ENCODE assay signal across 10 mouse cellular contexts in the genomic region with DNA sequence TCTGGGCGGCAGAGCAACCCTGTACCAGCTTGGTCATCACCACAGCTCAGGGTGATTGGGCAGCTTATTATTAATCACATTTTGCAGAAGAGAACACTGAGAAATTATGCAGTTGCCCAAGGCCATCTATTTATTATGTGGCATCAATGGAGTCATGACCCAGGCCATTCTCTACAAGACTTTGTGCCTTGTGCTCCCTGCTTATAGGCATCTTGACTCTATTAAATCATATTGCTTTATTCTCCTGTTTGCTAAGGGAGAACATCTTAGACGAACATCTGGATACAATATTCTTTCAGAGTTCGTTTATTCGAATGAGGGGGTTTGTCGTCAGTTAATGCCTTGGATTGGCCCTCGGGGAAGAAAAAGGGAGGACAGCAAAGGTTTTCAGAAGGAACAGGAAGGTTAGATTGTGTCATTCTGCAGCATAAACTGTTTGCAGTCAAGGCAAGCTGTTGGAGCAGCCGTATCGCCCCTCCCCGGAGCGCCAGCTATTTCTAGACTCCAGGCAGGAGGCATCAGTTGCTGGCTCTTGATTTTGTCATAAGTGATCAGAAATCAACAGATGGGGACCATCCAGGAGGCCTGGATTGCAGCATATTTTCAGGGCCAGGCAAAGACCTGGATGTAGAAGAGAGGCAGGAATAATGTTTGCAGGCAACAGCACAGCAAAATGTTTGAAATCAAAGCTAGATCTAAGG.
DNase-seq lines count a peak whose midpoint lies in the region; ATAC-seq and TF ChIP-seq lines count a peak whose summit lies in the region.
"Had no signal": no experiment of that assay in that cellular context is flagged by ENCODE, and none has a peak within 500 bp of the region (broad histone marks: within the 10 kb centered on the region; RNA-seq: fewer than 3 reads in every experiment).

No protein-coding gene starts in this region.

- H3K9ac ChIP-seq in forebrain, postnatal 0 days = no peak overlapping the region
- H3K9ac ChIP-seq in forebrain, embryonic 13.5 days = no peak overlapping the region
- H3K9ac ChIP-seq in embryonic facial prominence, embryonic 15.5 days = no peak overlapping the region
- no peak overlapping the region for H3K9ac ChIP-seq in midbrain, embryonic 14.5 days (replicated peaks; ENCODE audit: low read length)
- no peak overlapping the region for H3K9ac ChIP-seq in midbrain, embryonic 15.5 days

- H3K4me1 ChIP-seq in forebrain, postnatal 0 days (ENCODE audit: insufficient read depth) = no peaks in the 10 kb centered on the region
- no peaks in the 10 kb centered on the region for H3K4me1 ChIP-seq in forebrain, embryonic 13.5 days
- peaks cover 40% of the 10 kb centered on the region for H3K4me1 ChIP-seq in embryonic facial prominence, embryonic 15.5 days
- no peaks in the 10 kb centered on the region for H3K4me1 ChIP-seq in midbrain, embryonic 14.5 days (ENCODE audit: control insufficient read depth, insufficient read depth, low read length)
- peaks cover 11% of the 10 kb centered on the region for H3K4me1 ChIP-seq in midbrain, embryonic 15.5 days

- no peaks in the 10 kb centered on the region for H3K9me3 ChIP-seq in forebrain, postnatal 0 days (ENCODE audit: low read length)
- H3K9me3 ChIP-seq in forebrain, embryonic 13.5 days (replicated peaks) = no peaks in the 10 kb centered on the region
- no peaks in the 10 kb centered on the region for H3K9me3 ChIP-seq in embryonic facial prominence, embryonic 15.5 days (replicated peaks)
- H3K9me3 ChIP-seq in midbrain, embryonic 14.5 days (ENCODE audit: control insufficient read depth, low read length) = no peaks in the 10 kb centered on the region
- no peaks in the 10 kb centered on the region for H3K9me3 ChIP-seq in midbrain, embryonic 15.5 days

- no peak for TF ChIP-seq CTCF in forebrain, postnatal 0 days (IDR thresholded peaks at IDR 0.05; ENCODE audit: low read depth)

- ATAC-seq in forebrain, postnatal 0 days = peak; percentile 86
- no peak for ATAC-seq in forebrain, embryonic 13.5 days
- no peak for ATAC-seq in embryonic facial prominence, embryonic 15.5 days (ENCODE audit: insufficient number of reproducible peaks, low FRiP score, low TSS enrichment, low read depth)
- no peak for ATAC-seq in midbrain, embryonic 14.5 days (ENCODE audit: low FRiP score, low TSS enrichment)
- no peak for ATAC-seq in midbrain, embryonic 15.5 days (replicated peaks)

- H3K4me2 ChIP-seq in forebrain, postnatal 0 days (ENCODE audit: low read depth) = no peak overlapping the region
- H3K4me2 ChIP-seq in forebrain, embryonic 13.5 days = no peak overlapping the region
- no peak overlapping the region for H3K4me2 ChIP-seq in embryonic facial prominence, embryonic 15.5 days (replicated peaks)
- no peak overlapping the region for H3K4me2 ChIP-seq in midbrain, embryonic 14.5 days (ENCODE audit: low read length)
- no peak overlapping the region for H3K4me2 ChIP-seq in midbrain, embryonic 15.5 days

- peak; percentile 64 for DNase-seq in forebrain, postnatal 0 days
- DNase-seq in cerebellum, adult 11-12 months = peak; percentile 94
- DNase-seq in layer of hippocampus, postnatal 36 days = peak; percentile 63 to 67
- no peak for DNase-seq in spleen, postnatal 14 days (ENCODE audit: low spot score in 2 of 2)
- no peak for DNase-seq in midbrain, embryonic 14.5 days
- DNase-seq: gastrocnemius, postnatal 10 days; kidney, postnatal 4 days had no signal

- H3K36me3 ChIP-seq in forebrain, postnatal 0 days (ENCODE audit: insufficient read depth) = no peaks in the 10 kb centered on the region
- H3K36me3 ChIP-seq in forebrain, embryonic 13.5 days (ENCODE audit: poor library complexity, severe bottlenecking) = no peaks in the 10 kb centered on the region
- no peaks in the 10 kb centered on the region for H3K36me3 ChIP-seq in embryonic facial prominence, embryonic 15.5 days
- H3K36me3 ChIP-seq in midbrain, embryonic 14.5 days (ENCODE audit: control insufficient read depth, insufficient read depth, low read length) = no peaks in the 10 kb centered on the region
- no peaks in the 10 kb centered on the region for H3K36me3 ChIP-seq in midbrain, embryonic 15.5 days (replicated peaks)

- H3K4me3 ChIP-seq in forebrain, postnatal 0 days (ENCODE audit: low read depth, low read length) = no peak overlapping the region
- H3K4me3 ChIP-seq in forebrain, embryonic 13.5 days = no peak overlapping the region
- no peak overlapping the region for H3K4me3 ChIP-seq in embryonic facial prominence, embryonic 15.5 days (replicated peaks)
- no peak overlapping the region for H3K4me3 ChIP-seq in midbrain, embryonic 14.5 days (replicated peaks; ENCODE audit: low read depth, low read length)
- no peak overlapping the region for H3K4me3 ChIP-seq in midbrain, embryonic 15.5 days

- no peak overlapping the region for H3K27ac ChIP-seq in forebrain, postnatal 0 days (ENCODE audit: low read depth, low read length)
- no peak overlapping the region for H3K27ac ChIP-seq in forebrain, embryonic 13.5 days
- H3K27ac ChIP-seq in embryonic facial prominence, embryonic 15.5 days (replicated peaks) = peak overlapping the region; percentile 52
- no peak overlapping the region for H3K27ac ChIP-seq in midbrain, embryonic 14.5 days (replicated peaks; ENCODE audit: low read depth, low read length)
- no peak overlapping the region for H3K27ac ChIP-seq in midbrain, embryonic 15.5 days

- no peaks in the 10 kb centered on the region for H3K27me3 ChIP-seq in forebrain, postnatal 0 days (ENCODE audit: insufficient read depth, low read length)
- no peaks in the 10 kb centered on the region for H3K27me3 ChIP-seq in forebrain, embryonic 13.5 days
- H3K27me3 ChIP-seq in embryonic facial prominence, embryonic 15.5 days = no peaks in the 10 kb centered on the region
- H3K27me3 ChIP-seq in midbrain, embryonic 14.5 days (ENCODE audit: control insufficient read depth, insufficient read depth, low read length) = no peaks in the 10 kb centered on the region
- H3K27me3 ChIP-seq in midbrain, embryonic 15.5 days (replicated peaks) = no peaks in the 10 kb centered on the region

- 67% methylated on average over 10 of the region's 10 CpGs for WGBS in forebrain, postnatal 0 days
- WGBS in forebrain, embryonic 13.5 days = 78% methylated on average over 10 of the region's 10 CpGs
- WGBS in embryonic facial prominence, embryonic 15.5 days = 26% methylated on average over 10 of the region's 10 CpGs
- WGBS in midbrain, embryonic 14.5 days = 76% methylated on average over 10 of the region's 10 CpGs
- 77% methylated on average over 10 of the region's 10 CpGs for WGBS in midbrain, embryonic 15.5 days

Comparison
In these comparisons a context has a peak if more than half of its experiments do, and no peak if none do; other contexts are left out.
1. DNase-seq: peak in forebrain, postnatal 0 days (single experiment), cerebellum, adult 11-12 months (single experiment) and layer of hippocampus, postnatal 36 days (2 of 2); none in spleen, postnatal 14 days (0 of 2) and midbrain, embryonic 14.5 days (single experiment).